Mouse (Mus musculus): ENCODE data around the gene Hist1h4j. TPM values are rescaled to one million over a fixed set of nuclear protein-coding genes. Genes with fewer than 3 reads are reported as not detected.
A peak's percentile ranks its signal among the peaks of the same experiment; 100 is the strongest.
"Not testable (repeated sequence)": the region's sequence is repeated elsewhere in the genome, so short reads cannot be mapped to it uniquely, and the experiment has no call there.

The Hist1h4j gene
- polyA plus RNA-seq, 1 experiment from 2014 or later, result 0.93 TPM

- H3K27me3 ChIP-seq (replicated peaks; ENCODE audit: low read depth, poor library complexity, severe bottlenecking), result no peaks in the 10 kb centered on the region
- peak; percentile 87 for DNase-seq (ENCODE audit: low spot score)
- no peaks in the 10 kb centered on the region for H3K9me3 ChIP-seq
- peaks cover 29% of the 10 kb centered on the region for H3K4me1 ChIP-seq
- peak within 1 kb of the TSS; percentile 97 for H3K27ac ChIP-seq (replicated peaks)
- under 1% methylated on average over 44 of the region's 44 CpGs for WGBS
- peak within 1 kb of the TSS; percentile 80 for H3K4me3 ChIP-seq
- no peaks in the 10 kb centered on the region for H3K36me3 ChIP-seq (replicated peaks)
These were observed 45.2 kb downstream of the Hist1h4j start, which contains the start of gene Hist1h1b for GRCm38 (mm10) chr13:21779767-21780731. Gene Hist1h1b, minus strand, starts transcription at chr13:21780625.

- peak; percentile 21 for DNase-seq (ENCODE audit: low spot score)
- H3K27ac ChIP-seq (replicated peaks), result peak overlapping the region; percentile 97
- H3K36me3 ChIP-seq (replicated peaks), result no peaks in the 10 kb centered on the region
- peak overlapping the region; percentile 80 for H3K4me3 ChIP-seq
- no peaks in the 10 kb centered on the region for H3K9me3 ChIP-seq
- H3K4me1 ChIP-seq, result peaks cover 36% of the 10 kb centered on the region
- 43% methylated on average over 6 of the region's 6 CpGs for WGBS
- H3K27me3 ChIP-seq (replicated peaks; ENCODE audit: low read depth, poor library complexity, severe bottlenecking), result no peaks in the 10 kb centered on the region
These were observed 46.2 kb downstream of the Hist1h4j start for GRCm38 (mm10) chr13:21781021-21781555.

GRCm38 (mm10) chr13:21781639-21782038 is 46.8 kb downstream of the Hist1h4j start:
- no peaks in the 10 kb centered on the region for H3K27me3 ChIP-seq (replicated peaks; ENCODE audit: low read depth, poor library complexity, severe bottlenecking)
- H3K36me3 ChIP-seq (replicated peaks), result no peaks in the 10 kb centered on the region
- WGBS, result 96% methylated on average over 1 of the region's 1 CpGs
- H3K4me1 ChIP-seq, result peaks cover 38% of the 10 kb centered on the region
- no peaks in the 10 kb centered on the region for H3K9me3 ChIP-seq
- H3K27ac ChIP-seq (replicated peaks), result peak overlapping the region; percentile 97
- DNase-seq (ENCODE audit: low spot score), result no peak
- peak overlapping the region; percentile 63 for H3K4me3 ChIP-seq

GRCm38 (mm10) chr13:21782361-21783254 is 47.7 kb downstream of the Hist1h4j start:
- Histone ChIP-seq H3K4me1 (peaks cover 38% of the 10 kb centered on the region), H3K27ac (replicated peaks) (peak overlapping the region; percentile 97), H3K4me3 (peak overlapping the region; percentile 63)
- not testable (repeated sequence) for H3K9me3 ChIP-seq; H3K36me3 ChIP-seq (replicated peaks); H3K27me3 ChIP-seq (replicated peaks; ENCODE audit: low read depth, poor library complexity, severe bottlenecking)
- peak; percentile 58 for DNase-seq (ENCODE audit: low spot score)
- under 1% methylated on average over 22 of the region's 35 CpGs for WGBS

- Histone ChIP-seq H3K4me1 (peaks cover 39% of the 10 kb centered on the region), H3K4me3 (peak within 1 kb of the TSS; percentile 63), H3K36me3 (replicated peaks) (no peaks in the 10 kb centered on the region), H3K27me3 (replicated peaks; ENCODE audit: low read depth, poor library complexity, severe bottlenecking) (no peaks in the 10 kb centered on the region), H3K27ac (replicated peaks) (peak within 1 kb of the TSS; percentile 97), H3K9me3 (no peaks in the 10 kb centered on the region)
- WGBS, result 0% methylated on average over 17 of the region's 20 CpGs
- peak; percentile 56 for DNase-seq (ENCODE audit: low spot score)
These were observed 48.4 kb downstream of the Hist1h4j start, which contains the start of gene Hist1h3i for GRCm38 (mm10) chr13:21783255-21783617. Gene Hist1h3i, minus strand, starts transcription at chr13:21783370.

GRCm38 (mm10) chr13:21783734-21784161 is 48.9 kb downstream of the Hist1h4j start:
- Histone ChIP-seq H3K36me3 (replicated peaks) (no peaks in the 10 kb centered on the region), H3K4me3 (peak overlapping the region; percentile 63), H3K9me3 (no peaks in the 10 kb centered on the region), H3K4me1 (peaks cover 40% of the 10 kb centered on the region), H3K27me3 (replicated peaks; ENCODE audit: low read depth, poor library complexity, severe bottlenecking) (no peaks in the 10 kb centered on the region), H3K27ac (replicated peaks) (peak overlapping the region; percentile 97)
- peak; percentile 62 for DNase-seq (ENCODE audit: low spot score)
- 2% methylated on average over 9 of the region's 9 CpGs for WGBS

- no peak for DNase-seq (ENCODE audit: low spot score)
- H3K4me3 ChIP-seq, result peak overlapping the region; percentile 63
- no peaks in the 10 kb centered on the region for H3K36me3 ChIP-seq (replicated peaks)
- H3K4me1 ChIP-seq, result peaks cover 45% of the 10 kb centered on the region
- H3K27me3 ChIP-seq (replicated peaks; ENCODE audit: low read depth, poor library complexity, severe bottlenecking), result no peaks in the 10 kb centered on the region
- peak overlapping the region; percentile 97 for H3K27ac ChIP-seq (replicated peaks)
- no peaks in the 10 kb centered on the region for H3K9me3 ChIP-seq
- 28% methylated on average over 6 of the region's 6 CpGs for WGBS
These were observed 49.4 kb downstream of the Hist1h4j start for GRCm38 (mm10) chr13:21784311-21784710.

Small RNAs within 50 kb of the gene (microRNA-seq; reads per million reads assigned to microRNA genes)
- gene Gm44357 (not detected), gene Gm44367 (not detected), gene Gm44454 (1.5 reads per million)

Other genes starting within 250 kb of the Hist1h4j start
- gene AK157302, start 239.8 kb upstream of the Hist1h4j start, polyA plus RNA-seq (2016; fragmentation: Nextera tagmentation; extraction: Ambion mirVana), result 0.63 TPM in 1 of 2 replicates, not detected in the other
- 4.3 and 5.3 TPM in 2 replicates for gene Gm11273, start 233.6 kb upstream of the Hist1h4j start, polyA plus RNA-seq (2016; fragmentation: Nextera tagmentation; extraction: Ambion mirVana)
- gene Zkscan8, start 203.9 kb upstream of the Hist1h4j start, polyA plus RNA-seq (2016; fragmentation: Nextera tagmentation; extraction: Ambion mirVana), result 7.6 and 7.8 TPM in 2 replicates
- gene Olfr1366, start 192.3 kb upstream of the Hist1h4j start, polyA plus RNA-seq (2016; fragmentation: Nextera tagmentation; extraction: Ambion mirVana), result 0.11 and 0.21 TPM in 2 replicates
- not detected in 2 replicates for gene Olfr1535, start 175.2 kb upstream of the Hist1h4j start, polyA plus RNA-seq (2016; fragmentation: Nextera tagmentation; extraction: Ambion mirVana)
- not detected in 2 replicates for gene Olfr1364, start 153.3 kb upstream of the Hist1h4j start, polyA plus RNA-seq (2016; fragmentation: Nextera tagmentation; extraction: Ambion mirVana)
- not detected in 2 replicates for gene Olfr1362, start 121.0 kb upstream of the Hist1h4j start, polyA plus RNA-seq (2016; fragmentation: Nextera tagmentation; extraction: Ambion mirVana)
- not detected in 2 replicates for gene Olfr11, start 92.5 kb upstream of the Hist1h4j start, polyA plus RNA-seq (2016; fragmentation: Nextera tagmentation; extraction: Ambion mirVana)
- not detected in 2 replicates for gene Olfr1361, start 71.7 kb upstream of the Hist1h4j start, polyA plus RNA-seq (2016; fragmentation: Nextera tagmentation; extraction: Ambion mirVana)
- not detected in 2 replicates for gene Olfr1360, start 57.7 kb upstream of the Hist1h4j start, polyA plus RNA-seq (2016; fragmentation: Nextera tagmentation; extraction: Ambion mirVana)
- gene Olfr1359, start 37.0 kb upstream of the Hist1h4j start, polyA plus RNA-seq (2016; fragmentation: Nextera tagmentation; extraction: Ambion mirVana), result not detected in 2 replicates
- 1.6 and 3.1 TPM in 2 replicates for gene Hist1h2bl, start 18.9 kb upstream of the Hist1h4j start, polyA plus RNA-seq (2016; fragmentation: Nextera tagmentation; extraction: Ambion mirVana)
- 30.5 and 32.2 TPM in 2 replicates for gene Hist1h2ai, start 18.6 kb upstream of the Hist1h4j start, polyA plus RNA-seq (2016; fragmentation: Nextera tagmentation; extraction: Ambion mirVana)
- gene Hist1h3h, start 17.4 kb upstream of the Hist1h4j start, polyA plus RNA-seq (2016; fragmentation: Nextera tagmentation; extraction: Ambion mirVana), result 10.7 and 12.8 TPM in 2 replicates
- gene Hist1h2bm, start 13.0 kb upstream of the Hist1h4j start, polyA plus RNA-seq (2016; fragmentation: Nextera tagmentation; extraction: Ambion mirVana), result 5.7 and 6.0 TPM in 2 replicates
- gene Hist1h4k, start 15.4 kb downstream of the Hist1h4j start, polyA plus RNA-seq (2016; fragmentation: Nextera tagmentation; extraction: Ambion mirVana), result 3.9 and 7.1 TPM in 2 replicates
- gene Hist1h2ak, start 18.8 kb downstream of the Hist1h4j start, polyA plus RNA-seq (2016; fragmentation: Nextera tagmentation; extraction: Ambion mirVana), result 18.6 and 21.7 TPM in 2 replicates
- 3.6 and 4.0 TPM in 2 replicates for gene Hist1h2bn, start 19.1 kb downstream of the Hist1h4j start, polyA plus RNA-seq (2016; fragmentation: Nextera tagmentation; extraction: Ambion mirVana)
- 34.8 and 36.2 TPM in 2 replicates for gene Hist1h1b, start 45.6 kb downstream of the Hist1h4j start, polyA plus RNA-seq (2016; fragmentation: Nextera tagmentation; extraction: Ambion mirVana)
- 102 and 103 TPM in 2 replicates for gene Hist1h3i, start 48.3 kb downstream of the Hist1h4j start, polyA plus RNA-seq (2016; fragmentation: Nextera tagmentation; extraction: Ambion mirVana)
- gene Hist1h2an, start 52.2 kb downstream of the Hist1h4j start, polyA plus RNA-seq (2016; fragmentation: Nextera tagmentation; extraction: Ambion mirVana), result 10.9 and 18.0 TPM in 2 replicates
- gene Hist1h2bp, start 52.4 kb downstream of the Hist1h4j start, polyA plus RNA-seq (2016; fragmentation: Nextera tagmentation; extraction: Ambion mirVana), result 3.1 and 3.2 TPM in 2 replicates
- gene Hist1h2bq, start 75.1 kb downstream of the Hist1h4j start, polyA plus RNA-seq (2016; fragmentation: Nextera tagmentation; extraction: Ambion mirVana), result 21.7 and 23.9 TPM in 2 replicates
- not detected in 2 replicates for gene Hist1h2ao, start 75.4 kb downstream of the Hist1h4j start, polyA plus RNA-seq (2016; fragmentation: Nextera tagmentation; extraction: Ambion mirVana)
- gene Hist1h4m, start 76.7 kb downstream of the Hist1h4j start, polyA plus RNA-seq (2016; fragmentation: Nextera tagmentation; extraction: Ambion mirVana), result not detected in 2 replicates
- gene Hist1h4n, start 97.1 kb downstream of the Hist1h4j start, polyA plus RNA-seq (2016; fragmentation: Nextera tagmentation; extraction: Ambion mirVana), result 9.3 and 10.5 TPM in 2 replicates
- 6,093 and 6,114 TPM in 2 replicates for gene Hist1h2ap, start 98.4 kb downstream of the Hist1h4j start, polyA plus RNA-seq (2016; fragmentation: Nextera tagmentation; extraction: Ambion mirVana)
- 21.7 and 24.2 TPM in 2 replicates for gene Hist1h2br, start 98.7 kb downstream of the Hist1h4j start, polyA plus RNA-seq (2016; fragmentation: Nextera tagmentation; extraction: Ambion mirVana)
- gene Zfp184, start 210.0 kb downstream of the Hist1h4j start, polyA plus RNA-seq (2016; fragmentation: Nextera tagmentation; extraction: Ambion mirVana), result 23.1 and 24.9 TPM in 2 replicates
- gene Pom121l2, start 246.1 kb downstream of the Hist1h4j start, polyA plus RNA-seq (2016; fragmentation: Nextera tagmentation; extraction: Ambion mirVana), result 0.06 TPM in 1 of 2 replicates, not detected in the other

Measured in embryonic facial prominence, embryonic 10.5 days (tissue).